Mouse (Mus musculus): ENCODE results near the gene Tmem14a. TPM values are rescaled to one million over a fixed set of nuclear protein-coding genes. Genes with fewer than 3 reads are reported as not detected.

Gene Tmem14a
- polyA plus RNA-seq, 1 experiment from 2014 or later: 11.8 TPM

GRCm38 (mm10) chr1:21230376-21230775, 12.0 kb downstream of the Tmem14a start:
- Histone ChIP-seq H3K4me2 (ENCODE audit: low read depth, low read length) (no peak overlapping the region), H3K9ac (replicated peaks; ENCODE audit: low read length) (no peak overlapping the region), H3K4me3 (ENCODE audit: low read depth, low read length) (no peak overlapping the region), H3K4me1 (ENCODE audit: control insufficient read depth, insufficient read depth, low read length) (no peaks in the 10 kb centered on the region), H3K36me3 (replicated peaks; ENCODE audit: control insufficient read depth, insufficient read depth, low read depth, low read length) (no peaks in the 10 kb centered on the region), H3K27ac (replicated peaks; ENCODE audit: low read depth, low read length) (no peak overlapping the region), H3K9me3 (replicated peaks; ENCODE audit: control insufficient read depth, low read length) (no peaks in the 10 kb centered on the region), H3K27me3 (ENCODE audit: control insufficient read depth, insufficient read depth, low read length) (no peaks in the 10 kb centered on the region)
- no peak for ATAC-seq (replicated peaks; ENCODE audit: insufficient number of reproducible peaks, low FRiP score, low TSS enrichment, low read depth)
- DNase-seq (ENCODE audit: low spot score): no peak
- WGBS: 67% methylated on average over 2 of the region's 2 CpGs

- DNase-seq (ENCODE audit: low spot score): no peak
- 0 out of 2 replicates have a peak, but pooled peaks have one; percentile 39 for ATAC-seq (replicated peaks; ENCODE audit: insufficient number of reproducible peaks, low FRiP score, low TSS enrichment, low read depth)
- no peak overlapping the region for H3K27ac ChIP-seq (replicated peaks; ENCODE audit: low read depth, low read length)
- H3K27me3 ChIP-seq (ENCODE audit: control insufficient read depth, insufficient read depth, low read length): no peaks in the 10 kb centered on the region
- no peaks in the 10 kb centered on the region for H3K36me3 ChIP-seq (replicated peaks; ENCODE audit: control insufficient read depth, insufficient read depth, low read depth, low read length)
- no peaks in the 10 kb centered on the region for H3K4me1 ChIP-seq (ENCODE audit: control insufficient read depth, insufficient read depth, low read length)
- 53% methylated on average over 5 of the region's 5 CpGs for WGBS
- H3K4me3 ChIP-seq (ENCODE audit: low read depth, low read length): no peak overlapping the region
- no peak overlapping the region for H3K4me2 ChIP-seq (ENCODE audit: low read depth, low read length)
- no peaks in the 10 kb centered on the region for H3K9me3 ChIP-seq (replicated peaks; ENCODE audit: control insufficient read depth, low read length)
- H3K9ac ChIP-seq (replicated peaks; ENCODE audit: low read length): no peak overlapping the region
Observed at GRCm38 (mm10) chr1:21231744-21232464, 13.5 kb downstream of the Tmem14a start.

GRCm38 (mm10) chr1:21232516-21232915, 14.1 kb downstream of the Tmem14a start:
- H3K9me3 ChIP-seq (replicated peaks; ENCODE audit: control insufficient read depth, low read length): no peaks in the 10 kb centered on the region
- H3K4me2 ChIP-seq (ENCODE audit: low read depth, low read length): no peak overlapping the region
- H3K27me3 ChIP-seq (ENCODE audit: control insufficient read depth, insufficient read depth, low read length): no peaks in the 10 kb centered on the region
- no peaks in the 10 kb centered on the region for H3K36me3 ChIP-seq (replicated peaks; ENCODE audit: control insufficient read depth, insufficient read depth, low read depth, low read length)
- no peaks in the 10 kb centered on the region for H3K4me1 ChIP-seq (ENCODE audit: control insufficient read depth, insufficient read depth, low read length)
- H3K27ac ChIP-seq (replicated peaks; ENCODE audit: low read depth, low read length): no peak overlapping the region
- no peak for ATAC-seq (replicated peaks; ENCODE audit: insufficient number of reproducible peaks, low FRiP score, low TSS enrichment, low read depth)
- DNase-seq (ENCODE audit: low spot score): peak; percentile 19
- WGBS: 43% methylated on average over 1 of the region's 1 CpGs
- H3K9ac ChIP-seq (replicated peaks; ENCODE audit: low read length): no peak overlapping the region
- H3K4me3 ChIP-seq (ENCODE audit: low read depth, low read length): no peak overlapping the region

DNA sequence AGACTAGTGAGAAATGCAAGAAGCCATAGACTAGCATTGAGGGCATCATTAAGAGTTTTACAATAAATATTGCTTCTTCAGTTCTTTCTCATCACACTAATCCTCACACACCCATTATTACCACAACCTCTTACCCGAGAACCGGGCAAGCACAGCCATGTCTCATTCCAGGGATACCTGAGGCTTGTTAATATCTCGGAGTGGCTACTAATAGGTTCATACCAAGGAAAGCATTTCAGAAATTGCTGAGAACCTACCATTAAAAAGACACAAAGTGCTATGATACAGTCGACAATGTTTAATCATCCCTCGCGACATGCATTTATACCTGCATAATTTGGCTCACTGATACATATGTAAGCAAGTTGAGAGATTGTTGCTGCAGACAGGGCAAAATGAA, 17.0 kb downstream of the Tmem14a start:
- no peak overlapping the region for H3K4me3 ChIP-seq (ENCODE audit: low read depth, low read length)
- H3K36me3 ChIP-seq (replicated peaks; ENCODE audit: control insufficient read depth, insufficient read depth, low read depth, low read length): no peaks in the 10 kb centered on the region
- ATAC-seq (replicated peaks; ENCODE audit: insufficient number of reproducible peaks, low FRiP score, low TSS enrichment, low read depth) (no peak), DNase-seq (ENCODE audit: low spot score) (no peak)
- H3K4me1 ChIP-seq (ENCODE audit: control insufficient read depth, insufficient read depth, low read length): no peaks in the 10 kb centered on the region
- H3K9me3 ChIP-seq (replicated peaks; ENCODE audit: control insufficient read depth, low read length): no peaks in the 10 kb centered on the region
- H3K9ac ChIP-seq (replicated peaks; ENCODE audit: low read length): no peak overlapping the region
- no peaks in the 10 kb centered on the region for H3K27me3 ChIP-seq (ENCODE audit: control insufficient read depth, insufficient read depth, low read length)
- no peak overlapping the region for H3K4me2 ChIP-seq (ENCODE audit: low read depth, low read length)
- WGBS: 84% methylated on average over 6 of the region's 6 CpGs
- H3K27ac ChIP-seq (replicated peaks; ENCODE audit: low read depth, low read length): no peak overlapping the region

- Histone ChIP-seq H3K9me3 (replicated peaks; ENCODE audit: control insufficient read depth, low read length) (no peaks in the 10 kb centered on the region), H3K27ac (replicated peaks; ENCODE audit: low read depth, low read length) (no peak within 1 kb of the TSS), H3K4me3 (ENCODE audit: low read depth, low read length) (no peak within 1 kb of the TSS), H3K27me3 (ENCODE audit: control insufficient read depth, insufficient read depth, low read length) (no peaks in the 10 kb centered on the region), H3K36me3 (replicated peaks; ENCODE audit: control insufficient read depth, insufficient read depth, low read depth, low read length) (no peaks in the 10 kb centered on the region), H3K4me2 (ENCODE audit: low read depth, low read length) (no peak within 1 kb of the TSS), H3K9ac (replicated peaks; ENCODE audit: low read length) (no peak within 1 kb of the TSS), H3K4me1 (ENCODE audit: control insufficient read depth, insufficient read depth, low read length) (no peaks in the 10 kb centered on the region)
- DNase-seq (ENCODE audit: low spot score): peak; percentile 16
- no peak for ATAC-seq (replicated peaks; ENCODE audit: insufficient number of reproducible peaks, low FRiP score, low TSS enrichment, low read depth)
- 93% methylated on average over 8 of the region's 8 CpGs for WGBS
Observed at GRCm38 (mm10) chr1:21239911-21240898, 21.8 kb downstream of the Tmem14a start, which contains the start of gene Gsta3. TSS of gene Gsta3 (plus strand) at chr1:21240589.

DNA sequence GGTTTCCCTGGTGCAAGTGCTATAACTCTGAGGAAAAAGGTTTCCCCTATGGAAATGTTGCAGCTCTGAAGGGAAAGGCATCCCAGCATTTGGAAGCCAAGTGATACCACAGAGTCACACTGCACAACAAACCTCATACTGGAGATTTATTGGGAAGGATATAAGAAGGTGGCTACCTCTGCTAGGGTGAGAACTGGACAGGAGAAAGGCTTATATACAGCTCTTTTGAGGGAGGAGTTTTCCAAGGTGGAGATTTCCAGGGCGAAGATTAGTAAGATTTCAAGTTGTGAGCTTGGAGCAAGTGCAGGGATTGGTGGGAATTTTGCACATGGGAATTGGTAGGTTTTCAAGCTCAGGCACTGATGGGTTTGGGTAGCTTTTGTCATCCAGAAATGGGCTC, 22.7 kb downstream of the Tmem14a start:
- Histone ChIP-seq H3K9me3 (replicated peaks; ENCODE audit: control insufficient read depth, low read length) (no peaks in the 10 kb centered on the region), H3K27me3 (ENCODE audit: control insufficient read depth, insufficient read depth, low read length) (no peaks in the 10 kb centered on the region), H3K36me3 (replicated peaks; ENCODE audit: control insufficient read depth, insufficient read depth, low read depth, low read length) (no peaks in the 10 kb centered on the region), H3K27ac (replicated peaks; ENCODE audit: low read depth, low read length) (no peak overlapping the region), H3K9ac (replicated peaks; ENCODE audit: low read length) (no peak overlapping the region), H3K4me1 (ENCODE audit: control insufficient read depth, insufficient read depth, low read length) (no peaks in the 10 kb centered on the region), H3K4me2 (ENCODE audit: low read depth, low read length) (no peak overlapping the region), H3K4me3 (ENCODE audit: low read depth, low read length) (no peak overlapping the region)
- ATAC-seq (replicated peaks; ENCODE audit: insufficient number of reproducible peaks, low FRiP score, low TSS enrichment, low read depth) (no peak), DNase-seq (ENCODE audit: low spot score) (no peak)
- 90% methylated on average over 1 of the region's 1 CpGs for WGBS

GRCm38 (mm10) chr1:21244290-21244960, 26.1 kb downstream of the Tmem14a start:
- no peak for DNase-seq (ENCODE audit: low spot score)

More at GRCm38 (mm10) chr1:21244290-21244960, 26.1 kb downstream of the Tmem14a start:
- H3K4me1 ChIP-seq (ENCODE audit: control insufficient read depth, insufficient read depth, low read length): no peaks in the 10 kb centered on the region
- no peaks in the 10 kb centered on the region for H3K36me3 ChIP-seq (replicated peaks; ENCODE audit: control insufficient read depth, insufficient read depth, low read depth, low read length)
- no peak overlapping the region for H3K9ac ChIP-seq (replicated peaks; ENCODE audit: low read length)
- no peaks in the 10 kb centered on the region for H3K9me3 ChIP-seq (replicated peaks; ENCODE audit: control insufficient read depth, low read length)
- H3K27me3 ChIP-seq (ENCODE audit: control insufficient read depth, insufficient read depth, low read length): no peaks in the 10 kb centered on the region
- H3K4me3 ChIP-seq (ENCODE audit: low read depth, low read length): no peak overlapping the region
- H3K27ac ChIP-seq (replicated peaks; ENCODE audit: low read depth, low read length): no peak overlapping the region
- no peak overlapping the region for H3K4me2 ChIP-seq (ENCODE audit: low read depth, low read length)
- 65% methylated on average over 4 of the region's 4 CpGs for WGBS
- no peak for ATAC-seq (replicated peaks; ENCODE audit: insufficient number of reproducible peaks, low FRiP score, low TSS enrichment, low read depth)
